Comparison of ENCODE assay signal across 12 mouse cellular contexts in genomic region chr6:31287686-31288085, GRCm38 (mm10).
DNase-seq lines count a peak whose midpoint lies in the region; ATAC-seq lines count a peak whose summit lies in the region.
"Had no signal": no experiment of that assay in that cellular context is flagged by ENCODE, and none has a peak within 500 bp of the region (broad histone marks: within the 10 kb centered on the region; RNA-seq: fewer than 3 reads in every experiment).

No protein-coding gene starts in this region.

- ATAC-seq in heart, embryonic 11.5 days (replicated peaks; ENCODE audit: insufficient number of reproducible peaks, low FRiP score, low TSS enrichment), result no peak
- no peak for ATAC-seq in heart, embryonic 15.5 days (replicated peaks; ENCODE audit: insufficient number of reproducible peaks, insufficient read depth, low FRiP score, low read depth)
- ATAC-seq: activated CD4-positive, CD25-positive, alpha-beta regulatory T cell, adult 4 months; liver, embryonic 12.5 days had no signal

- no peaks in the 10 kb centered on the region for H3K36me3 ChIP-seq in heart, embryonic 10.5 days
- H3K36me3 ChIP-seq in heart, embryonic 11.5 days (ENCODE audit: control insufficient read depth, insufficient read depth, low read length), result no peaks in the 10 kb centered on the region
- no peaks in the 10 kb centered on the region for H3K36me3 ChIP-seq in heart, embryonic 15.5 days
- H3K36me3 ChIP-seq: hindbrain, embryonic 12.5 days; liver, embryonic 12.5 days had no signal

- H3K4me3 ChIP-seq in heart, embryonic 10.5 days, result no peak overlapping the region
- H3K4me3 ChIP-seq in heart, embryonic 11.5 days (ENCODE audit: low read depth, low read length), result no peak overlapping the region
- H3K4me3 ChIP-seq in heart, embryonic 15.5 days, result no peak overlapping the region
- H3K4me3 ChIP-seq: hindbrain, embryonic 12.5 days; liver, embryonic 12.5 days had no signal

- H3K4me1 ChIP-seq in heart, embryonic 10.5 days, result peaks cover 26% of the 10 kb centered on the region
- H3K4me1 ChIP-seq in heart, embryonic 11.5 days (ENCODE audit: control insufficient read depth, insufficient read depth, low read length), result 0 out of 2 replicates have a peak, but pooled peaks cover 5% of the 10 kb centered on the region
- peaks cover 13% of the 10 kb centered on the region for H3K4me1 ChIP-seq in heart, embryonic 15.5 days (replicated peaks)
- H3K4me1 ChIP-seq: liver, embryonic 12.5 days had no signal

- no peaks in the 10 kb centered on the region; the same call in 1 of the 2 replicates for H3K27me3 ChIP-seq in heart, embryonic 10.5 days (ENCODE audit: insufficient read depth, poor library complexity, severe bottlenecking)
- H3K27me3 ChIP-seq in heart, embryonic 11.5 days (ENCODE audit: control insufficient read depth, insufficient read depth, low read length), result 0 out of 2 replicates have a peak, but pooled peaks cover 4% of the 10 kb centered on the region
- H3K27me3 ChIP-seq in heart, embryonic 15.5 days, result no peaks in the 10 kb centered on the region; the same call in none of the 2 replicates
- H3K27me3 ChIP-seq: hindbrain, embryonic 12.5 days had no signal

- 40% methylated on average over 7 of the region's 7 CpGs for WGBS in heart, embryonic 10.5 days
- 35% methylated on average over 7 of the region's 7 CpGs for WGBS in heart, embryonic 11.5 days (ENCODE audit: insufficient replicate concordance)
- 33% methylated on average over 7 of the region's 7 CpGs for WGBS in heart, embryonic 15.5 days

- H3K4me2 ChIP-seq in heart, embryonic 11.5 days, result no peak overlapping the region
- H3K4me2 ChIP-seq in heart, embryonic 15.5 days, result no peak overlapping the region
- H3K4me2 ChIP-seq: hindbrain, embryonic 12.5 days; liver, embryonic 12.5 days; midbrain, embryonic 11.5 days had no signal

- DNase-seq in cerebellum, adult 11-12 months, result peak; percentile 11
- no peak for DNase-seq in cerebellum, postnatal 14 days
- DNase-seq in heart, embryonic 10.5 days (ENCODE audit: low spot score), result no peak
- peak; percentile 57 for DNase-seq in layer of hippocampus, adult 9-11 months
- DNase-seq in layer of hippocampus, adult 9-10 months (ENCODE audit: low spot score), result no peak
- no peak for DNase-seq in B cell, adult 2 months

- no peak overlapping the region for H3K9ac ChIP-seq in heart, embryonic 11.5 days (ENCODE audit: low read depth, low read length)
- H3K9ac ChIP-seq in heart, embryonic 15.5 days, result no peak overlapping the region
- H3K9ac ChIP-seq: hindbrain, embryonic 12.5 days; liver, embryonic 12.5 days had no signal

- H3K27ac ChIP-seq in heart, embryonic 10.5 days, result peak overlapping the region; percentile 24; the same call in 1 of the 2 replicates
- no peak overlapping the region for H3K27ac ChIP-seq in heart, embryonic 11.5 days (ENCODE audit: low read depth, low read length)
- peak overlapping the region; percentile 48; the same call in 1 of the 2 replicates for H3K27ac ChIP-seq in heart, embryonic 15.5 days
- H3K27ac ChIP-seq: hindbrain, embryonic 12.5 days; liver, embryonic 12.5 days had no signal

- H3K9me3 ChIP-seq in heart, embryonic 10.5 days, result no peaks in the 10 kb centered on the region
- no peaks in the 10 kb centered on the region for H3K9me3 ChIP-seq in heart, embryonic 11.5 days (replicated peaks; ENCODE audit: control insufficient read depth, low read length)
- no peaks in the 10 kb centered on the region for H3K9me3 ChIP-seq in heart, embryonic 15.5 days (replicated peaks)
- H3K9me3 ChIP-seq: hindbrain, embryonic 12.5 days; liver, embryonic 12.5 days had no signal

Comparison
In these comparisons a context has a peak if more than half of its experiments do, and no peak if none do; other contexts are left out.
1. DNase-seq: peak in cerebellum, adult 11-12 months (single experiment) and layer of hippocampus, adult 9-11 months (single experiment); none in cerebellum, postnatal 14 days (0 of 2), heart, embryonic 10.5 days (single experiment), layer of hippocampus, adult 9-10 months (single experiment) and B cell, adult 2 months (0 of 2).